Mouse (Mus musculus): ENCODE measurements around the gene Ttll6. TPM values are rescaled to one million over a fixed set of nuclear protein-coding genes. Genes with fewer than 3 reads are reported as not detected.
A peak's percentile ranks its signal among the peaks of the same experiment; 100 is the strongest.

Gene Ttll6
- total RNA-seq, 2 experiments from 2014 or later: 0.41 to 1.1 TPM

GRCm38 (mm10) chr11:96164769-96165168, 31.2 kb downstream of the Ttll6 start:
- no peak for DNase-seq (ENCODE audit: low spot score in 2 of 2)

GRCm38 (mm10) chr11:96168125-96168524, 34.5 kb downstream of the Ttll6 start:
- DNase-seq (ENCODE audit: low spot score in 2 of 2): no peak

DNA sequence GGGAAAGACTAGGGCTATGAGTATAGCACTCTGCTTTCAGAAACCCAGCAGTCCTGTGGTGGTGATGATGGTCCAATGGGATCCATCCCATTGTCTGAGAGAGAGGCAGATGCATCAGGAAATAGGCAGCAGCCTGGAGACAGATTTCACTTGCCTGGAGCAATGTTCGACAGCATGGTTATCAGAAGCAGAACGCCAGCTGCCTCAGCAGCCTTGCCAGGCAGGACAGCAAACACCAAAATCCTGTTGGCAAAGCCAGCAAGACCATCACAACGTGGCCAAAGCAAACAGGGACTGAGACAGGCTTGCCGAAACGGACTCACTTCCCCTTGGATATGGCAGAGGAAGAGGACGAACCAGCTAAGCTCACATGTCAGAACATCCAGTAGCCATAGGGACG, 35.4 kb downstream of the Ttll6 start:
- peak; percentile 27 to 29 for DNase-seq (ENCODE audit: low spot score in 2 of 2)

DNA sequence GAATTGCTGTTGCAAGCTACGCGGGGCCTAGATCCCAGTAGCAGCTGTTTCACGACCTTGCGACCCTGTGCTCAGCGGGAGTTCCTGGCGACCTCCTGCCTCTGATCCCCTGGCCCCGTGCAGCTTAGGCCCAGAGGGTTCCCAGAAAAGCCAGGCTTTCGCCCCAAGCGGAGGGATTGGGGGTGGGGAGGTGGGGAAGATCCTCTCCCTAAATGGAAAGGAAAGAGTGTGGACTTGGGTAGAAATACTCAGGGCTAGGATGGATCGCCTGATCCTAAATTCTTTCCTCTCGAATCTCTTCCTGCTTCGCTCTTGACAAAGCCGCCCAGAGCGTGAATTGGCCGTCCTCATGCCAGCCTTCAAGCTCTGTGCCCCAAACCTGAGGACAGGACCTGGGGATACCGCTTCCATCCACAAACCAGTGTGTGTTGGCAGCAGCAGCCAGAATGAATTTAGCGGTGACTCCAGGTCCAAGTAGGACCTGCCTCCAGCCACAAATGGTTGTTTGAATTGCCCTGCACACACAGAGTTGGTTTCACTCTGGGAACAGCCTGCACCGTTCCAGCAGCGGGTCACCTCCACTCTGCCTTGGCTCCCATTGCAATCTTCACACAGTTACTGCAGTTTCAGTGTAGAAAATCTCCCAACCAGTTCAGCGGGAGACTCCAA, 37.3 kb downstream of the Ttll6 start:
- DNase-seq (ENCODE audit: low spot score in 2 of 2): no peak

GRCm38 (mm10) chr11:96171601-96172000, 38.0 kb downstream of the Ttll6 start:
- no peak for DNase-seq (ENCODE audit: low spot score in 2 of 2)

- no peak for DNase-seq (ENCODE audit: low spot score in 2 of 2)
These were observed 39.1 kb downstream of the Ttll6 start for GRCm38 (mm10) chr11:96172511-96173287.

- DNase-seq (ENCODE audit: low spot score in 2 of 2): no peak
These were observed 39.8 kb downstream of the Ttll6 start for GRCm38 (mm10) chr11:96173288-96173840.

GRCm38 (mm10) chr11:96174881-96175280, 41.3 kb downstream of the Ttll6 start:
- no peak for DNase-seq (ENCODE audit: low spot score in 2 of 2)

GRCm38 (mm10) chr11:96175511-96175910, 41.9 kb downstream of the Ttll6 start:
- no peak for DNase-seq (ENCODE audit: low spot score in 2 of 2)

DNA sequence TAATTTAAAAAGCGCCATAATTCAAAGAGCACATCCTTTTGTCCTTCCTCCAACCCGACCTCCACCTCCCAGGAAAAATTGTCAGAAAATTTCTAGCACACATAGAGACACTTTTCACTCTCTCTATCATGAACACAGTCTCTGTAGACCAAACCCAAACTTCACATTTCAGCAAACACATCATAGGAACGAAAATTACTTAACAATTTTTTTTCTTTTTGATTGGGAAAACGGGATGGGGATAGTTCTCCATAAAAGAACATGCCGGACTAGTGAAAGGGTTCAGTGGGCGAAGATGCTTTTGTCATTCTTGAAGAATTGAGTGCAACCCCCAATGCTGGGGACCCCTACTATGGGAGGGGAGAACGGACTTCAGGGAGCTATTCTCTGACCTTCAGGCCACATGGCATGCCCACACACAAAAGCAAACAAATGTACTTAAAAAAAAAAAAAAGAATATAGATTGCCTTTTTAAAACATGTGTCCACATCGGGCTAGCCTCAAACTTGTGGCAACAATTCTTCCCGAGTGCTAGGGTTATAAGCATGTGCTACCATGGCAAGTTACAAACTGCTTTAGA, 42.5 kb downstream of the Ttll6 start:
- DNase-seq (ENCODE audit: low spot score in 2 of 2): no peak

DNA sequence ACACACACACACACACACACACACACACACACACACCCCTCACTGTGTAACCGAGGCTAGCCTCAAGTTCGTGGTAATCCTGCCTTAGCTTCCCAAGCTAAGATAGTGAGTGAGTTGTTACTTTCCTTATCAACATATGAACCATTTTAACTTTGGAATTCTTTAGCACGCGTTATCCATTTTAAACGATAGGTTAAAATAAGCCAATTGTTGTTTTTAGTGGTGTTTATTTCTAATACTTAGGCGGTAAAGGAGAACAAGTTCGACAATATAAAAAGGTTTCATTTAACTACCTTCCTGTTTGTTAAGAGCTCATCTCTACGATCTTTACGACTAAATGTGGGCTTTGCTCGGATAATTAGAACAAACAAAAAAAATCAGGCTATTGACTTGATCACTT, 43.3 kb downstream of the Ttll6 start:
- no peak for DNase-seq (ENCODE audit: low spot score in 2 of 2)

DNA sequence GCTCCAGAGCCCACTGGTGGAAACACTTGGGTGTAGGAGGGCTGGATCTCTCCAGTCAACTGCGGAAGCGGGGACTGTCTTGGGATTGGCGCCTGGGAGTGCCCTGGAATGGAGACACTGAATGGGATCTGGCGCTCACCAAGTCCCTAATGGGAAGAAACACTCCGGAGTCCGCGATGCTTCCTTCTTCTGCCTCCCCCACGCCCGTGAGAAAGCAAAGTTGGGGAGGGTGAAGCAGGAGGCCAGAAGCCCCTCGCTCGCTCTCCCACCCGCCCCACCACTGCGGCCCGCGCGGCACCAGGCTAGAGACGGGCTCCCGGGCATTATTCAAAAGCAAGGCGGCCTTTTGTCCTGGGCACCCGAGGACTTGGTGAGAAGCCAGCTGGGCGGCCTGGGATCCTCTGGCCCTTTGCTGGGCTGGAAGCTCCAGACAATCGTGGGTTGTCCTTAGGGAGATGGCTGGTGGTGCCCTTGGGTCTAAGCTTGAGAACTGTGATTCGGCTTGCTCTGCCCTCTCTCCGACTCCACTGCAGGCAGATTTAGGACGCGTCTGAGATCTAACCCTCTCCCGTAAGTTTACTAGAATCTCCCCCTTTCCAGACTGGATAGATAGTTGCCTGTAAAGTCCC, 44.1 kb downstream of the Ttll6 start:
- no peak for DNase-seq (ENCODE audit: low spot score in 2 of 2)

DNA sequence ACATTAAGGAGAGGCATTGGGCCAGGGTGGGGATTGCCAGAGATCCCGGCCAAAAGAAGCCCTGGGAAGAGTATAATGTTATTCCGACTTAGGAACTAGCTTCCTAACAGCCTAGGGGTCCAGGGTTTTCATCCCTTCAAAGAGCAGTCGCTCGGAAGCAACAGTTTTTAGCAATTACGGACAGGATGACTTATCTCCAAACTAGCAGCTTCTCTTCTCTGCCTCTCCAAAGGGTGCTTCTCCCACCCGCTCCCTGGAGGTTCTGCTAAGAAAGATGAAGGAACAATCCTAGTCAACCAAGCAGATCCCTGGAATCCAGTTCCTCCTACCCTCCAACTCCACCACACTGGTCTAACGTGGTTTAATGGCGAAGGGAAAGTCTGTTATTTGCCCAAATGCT, 44.8 kb downstream of the Ttll6 start:
- no peak for DNase-seq (ENCODE audit: low spot score in 2 of 2)

GRCm38 (mm10) chr11:96178911-96179503, 45.4 kb downstream of the Ttll6 start:
- DNase-seq (ENCODE audit: low spot score in 2 of 2): no peak

DNA sequence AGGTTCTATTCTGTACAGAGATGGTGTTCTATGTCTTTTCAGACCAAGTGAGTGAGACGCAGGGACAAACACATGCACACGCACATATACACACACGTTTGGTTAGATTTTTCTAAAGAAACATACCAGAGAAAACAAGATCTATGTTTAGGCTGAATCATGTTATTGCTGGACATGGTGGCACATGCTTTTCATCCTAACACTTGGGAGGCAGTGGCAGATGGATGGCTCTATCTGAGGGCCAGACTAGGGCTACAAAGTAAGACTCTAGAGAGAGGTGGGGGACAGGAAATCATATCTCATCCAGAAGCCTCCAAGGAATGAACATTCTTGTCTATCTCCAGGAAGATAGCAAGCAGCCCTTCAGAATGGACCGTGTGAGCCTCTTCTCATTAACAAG, 47.5 kb downstream of the Ttll6 start:
- no peak for DNase-seq (ENCODE audit: low spot score in 2 of 2)

- DNase-seq (ENCODE audit: low spot score in 2 of 2): no peak
These were observed 50.6 kb downstream of the Ttll6 start for GRCm38 (mm10) chr11:96184233-96184632.

- DNase-seq (ENCODE audit: low spot score in 2 of 2): no peak
These were observed 53.7 kb downstream of the Ttll6 start for GRCm38 (mm10) chr11:96187321-96187720.

DNA sequence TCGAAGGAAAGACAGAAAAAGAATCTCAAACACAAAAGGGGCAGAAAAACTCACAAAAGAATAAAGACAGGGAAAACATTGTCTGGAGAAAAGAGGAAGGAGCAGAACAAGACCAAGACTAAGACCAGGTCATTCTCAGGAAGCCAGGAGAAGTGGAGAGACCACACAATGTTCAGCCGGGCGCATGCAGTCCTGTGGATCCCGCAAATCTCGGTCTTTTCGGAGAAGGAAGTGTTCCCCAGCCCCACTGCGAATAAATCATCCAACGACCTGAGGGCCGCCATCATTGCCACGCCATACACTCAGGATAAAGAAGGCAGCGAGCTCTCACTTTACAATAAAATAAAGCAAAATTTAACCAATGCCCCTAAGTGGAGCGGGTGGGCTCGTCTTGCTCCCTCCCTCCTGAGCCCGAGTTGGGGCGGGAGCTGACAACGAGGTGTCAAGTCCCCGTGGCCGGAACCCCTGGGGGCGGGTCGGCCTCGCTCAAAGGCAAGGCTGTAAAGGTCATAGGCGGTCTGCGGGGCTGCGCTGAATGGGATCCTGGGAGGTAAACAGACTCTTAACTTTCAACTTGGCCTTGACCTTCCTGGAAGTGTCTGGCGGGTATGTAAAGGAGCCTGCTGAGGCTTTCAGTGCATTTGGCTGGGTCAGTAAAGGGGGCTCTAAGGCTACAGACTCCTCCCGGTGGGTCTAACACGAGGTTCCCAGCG, 56.4 kb downstream of the Ttll6 start:
- DNase-seq (ENCODE audit: low spot score in 2 of 2): no peak

DNA sequence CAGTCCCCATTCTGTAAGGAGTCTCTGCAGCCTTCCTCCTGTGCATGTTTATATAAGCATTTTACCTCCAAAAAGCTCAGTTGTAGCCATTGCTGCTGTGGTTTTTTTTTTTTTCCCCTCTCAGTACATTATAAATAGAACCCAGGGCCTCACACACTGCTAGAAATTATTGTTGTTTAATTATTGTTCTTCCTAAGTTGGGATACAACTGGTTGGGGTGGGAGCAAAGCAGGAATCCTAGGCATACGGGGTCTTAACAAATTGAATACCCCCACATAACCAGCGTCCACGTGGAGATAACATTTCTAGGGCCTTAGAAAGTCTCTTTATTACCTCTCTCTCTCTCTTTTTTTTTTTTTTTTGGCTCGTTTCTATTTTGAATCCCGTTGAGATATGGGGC, 57.5 kb downstream of the Ttll6 start:
- DNase-seq (ENCODE audit: low spot score in 2 of 2): no peak

DNA sequence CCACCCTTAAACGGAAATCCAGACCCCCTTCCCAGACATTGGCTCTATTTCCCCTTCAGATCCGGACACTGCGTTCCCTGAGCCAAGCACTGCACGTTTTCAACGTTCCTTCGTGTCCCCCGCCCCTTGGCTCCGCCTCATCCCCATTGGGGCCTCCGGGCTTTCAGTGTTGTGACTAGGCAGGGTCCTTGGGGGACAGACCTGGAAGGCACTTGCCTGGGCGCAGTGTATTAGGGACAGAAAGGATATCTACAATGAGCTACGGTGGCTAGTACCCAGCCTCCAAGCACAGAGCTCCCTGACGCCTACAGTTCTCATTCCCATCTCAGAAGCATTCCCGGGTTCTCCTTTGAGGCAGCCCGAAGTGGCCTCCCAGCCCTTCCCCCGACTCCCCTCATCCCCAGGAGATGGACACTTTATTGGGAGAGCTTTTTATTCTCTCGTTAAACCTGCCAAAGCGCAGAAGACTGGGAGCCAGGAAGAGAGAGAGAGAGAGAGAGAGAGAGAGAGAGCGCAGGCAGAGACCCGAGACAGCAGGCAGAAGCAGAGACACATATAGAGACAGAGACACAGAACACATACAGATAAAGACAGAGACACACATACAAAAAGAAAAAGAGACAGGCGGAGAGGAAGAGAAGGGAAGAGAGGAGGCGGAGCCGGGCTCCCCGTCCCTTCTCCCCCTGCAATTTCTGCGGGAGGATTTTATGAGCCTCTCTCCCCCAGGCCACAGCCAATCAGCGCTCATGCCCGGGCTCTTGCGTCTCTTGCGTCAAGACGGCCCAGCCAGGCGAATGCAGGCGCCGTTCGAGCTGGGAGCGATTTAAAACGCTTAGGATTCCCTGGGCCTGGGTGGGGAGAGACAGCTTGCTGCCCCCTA, 60.2 kb downstream of the Ttll6 start, which contains the start of gene Hoxb13:
Gene Hoxb13, plus strand, starts transcription at position 796 of the 880 bp plus-strand sequence.
- DNase-seq (ENCODE audit: low spot score in 2 of 2): no peak

Data from layer of hippocampus, postnatal 14 days (tissue).